Mouse (Mus musculus) 3134 (cell line): ENCODE data around the gene Tcaf2.

ENCODE experiments used
- DNase-seq: peaks from one replicate; pipeline ENCODE4 v3.0.0-alpha.2; 2011; ENCODE audit warnings: low spot score; ENCODE audit not compliant: insufficient read length; ENCODE audit errors: extremely low read depth

Tcaf2 gene

GRCm38 (mm10) chr6:42577433-42577832, 67.6 kb downstream of the Tcaf2 start:
- no peak for DNase-seq
